Mouse (Mus musculus): ENCODE measurements around the gene Tcf3.
A peak's percentile ranks its signal among the peaks of the same experiment; 100 is the strongest.

Tcf3 gene

GRCm38 (mm10) chr10:80433513-80434232 lies at the start of gene Tcf3:
Gene Tcf3 (minus strand): TSS chr10:80433647.
- DNase-seq: peak; percentile 99

DNA sequence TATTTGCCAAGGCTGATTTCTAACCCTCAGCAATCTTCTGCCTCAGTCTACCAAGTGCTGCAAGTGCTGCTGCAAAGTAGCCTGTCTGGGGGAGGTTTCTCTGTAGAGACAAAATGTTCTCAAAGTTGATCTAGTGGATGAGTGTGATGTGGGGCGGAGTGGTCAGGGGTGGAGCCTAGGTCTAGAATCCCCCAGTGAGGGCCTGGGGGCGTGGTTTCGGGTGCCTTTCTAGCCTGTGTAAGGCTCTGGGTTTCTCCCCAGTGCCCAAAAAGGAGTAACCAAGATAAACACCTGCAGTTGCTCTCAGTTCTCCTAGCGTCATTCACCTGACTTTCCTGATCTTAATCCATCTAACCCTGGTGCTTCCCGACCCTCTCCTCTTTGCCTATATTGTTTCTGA lies 47.6 kb upstream of the Tcf3 start:
- DNase-seq: no peak

- no peak for DNase-seq
These were observed 45.1 kb upstream of the Tcf3 start for GRCm38 (mm10) chr10:80478531-80478930.

DNA sequence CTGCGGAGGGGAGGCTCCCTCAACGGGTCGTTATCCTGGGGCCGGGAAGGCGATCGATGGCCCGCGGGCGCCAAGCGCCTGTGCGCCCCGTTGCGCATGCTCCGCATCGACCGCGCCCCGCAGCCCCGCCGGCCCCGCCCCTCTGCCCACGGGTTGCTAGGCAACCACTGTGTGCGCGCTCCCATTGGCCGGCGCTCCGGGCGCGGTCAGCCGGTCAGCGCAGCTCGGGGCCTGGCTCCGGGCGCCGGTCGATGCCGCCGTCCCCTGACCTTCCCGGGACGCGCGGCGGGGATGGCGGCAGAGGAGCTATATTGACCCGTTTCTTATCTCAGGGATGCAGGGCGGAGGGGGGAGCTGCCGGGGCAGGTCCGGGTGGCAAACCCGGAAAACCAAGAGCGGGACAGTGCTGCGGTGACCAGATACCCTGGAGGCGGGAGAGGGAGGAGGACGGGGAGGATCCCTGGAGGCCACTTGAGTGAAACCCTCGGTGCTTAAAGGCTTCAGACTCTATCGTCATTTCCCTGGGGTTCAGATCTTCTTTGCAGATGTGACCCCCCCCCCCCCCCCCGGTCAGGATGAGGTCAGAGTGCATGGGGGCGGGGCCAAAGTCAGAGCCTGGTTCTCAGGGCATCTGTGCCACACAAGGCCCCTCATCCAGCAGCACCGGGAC lies 42.0 kb upstream of the Tcf3 start:
- peak; percentile 80 for DNase-seq

- peak; percentile 72 for DNase-seq
These were observed 31.6 kb upstream of the Tcf3 start for GRCm38 (mm10) chr10:80465066-80465465.

GRCm38 (mm10) chr10:80464381-80465035 lies 31.1 kb upstream of the Tcf3 start:
- peak; percentile 43 for DNase-seq

GRCm38 (mm10) chr10:80461346-80461745 lies 27.9 kb upstream of the Tcf3 start:
- DNase-seq: no peak

GRCm38 (mm10) chr10:80460324-80460723 lies 26.9 kb upstream of the Tcf3 start:
- DNase-seq: peak; percentile 92

DNA sequence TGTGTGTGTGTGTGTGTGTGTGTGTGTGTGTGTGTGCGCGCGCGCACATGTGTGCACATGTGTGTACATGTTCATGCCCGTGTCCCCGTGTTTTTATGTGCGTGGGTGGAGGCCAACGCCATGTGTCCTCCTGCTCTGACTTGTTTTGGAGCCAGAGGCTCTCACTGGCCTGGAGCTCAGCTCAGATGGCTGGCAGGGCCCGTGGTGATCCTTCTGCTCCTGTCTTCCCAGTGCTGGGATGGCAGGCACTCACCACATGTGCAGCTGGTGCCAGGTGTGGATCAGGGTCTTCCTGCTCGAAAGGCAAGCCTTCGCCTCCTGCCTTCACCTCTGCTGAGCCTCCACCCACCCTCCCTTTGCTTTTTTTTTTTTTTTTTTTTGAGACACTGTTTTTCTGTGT lies 26.2 kb upstream of the Tcf3 start:
- no peak for DNase-seq

- DNase-seq: no peak
These were observed 25.8 kb upstream of the Tcf3 start for GRCm38 (mm10) chr10:80459236-80459635.

DNA sequence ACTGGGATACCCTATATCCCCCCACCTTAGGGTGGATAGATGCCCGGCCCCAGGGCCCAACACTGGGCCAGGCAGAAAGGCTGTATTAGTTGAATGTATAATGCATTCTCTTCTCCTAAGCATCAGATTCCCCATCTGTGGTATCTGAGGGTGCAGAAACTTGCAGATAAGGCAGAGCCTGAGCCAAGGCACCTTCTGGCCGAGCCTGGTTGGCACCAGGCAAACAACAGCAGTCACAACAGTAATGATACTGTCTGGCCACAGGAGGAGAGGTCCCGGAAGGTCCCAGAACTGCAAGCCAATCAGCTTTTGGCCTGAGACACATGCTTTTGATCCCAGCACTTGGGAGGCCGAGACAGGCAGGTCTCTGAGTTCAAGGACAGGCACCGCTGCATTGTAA lies 22.2 kb upstream of the Tcf3 start:
- DNase-seq: no peak

GRCm38 (mm10) chr10:80454781-80455180 lies 21.3 kb upstream of the Tcf3 start:
- DNase-seq: no peak

DNA sequence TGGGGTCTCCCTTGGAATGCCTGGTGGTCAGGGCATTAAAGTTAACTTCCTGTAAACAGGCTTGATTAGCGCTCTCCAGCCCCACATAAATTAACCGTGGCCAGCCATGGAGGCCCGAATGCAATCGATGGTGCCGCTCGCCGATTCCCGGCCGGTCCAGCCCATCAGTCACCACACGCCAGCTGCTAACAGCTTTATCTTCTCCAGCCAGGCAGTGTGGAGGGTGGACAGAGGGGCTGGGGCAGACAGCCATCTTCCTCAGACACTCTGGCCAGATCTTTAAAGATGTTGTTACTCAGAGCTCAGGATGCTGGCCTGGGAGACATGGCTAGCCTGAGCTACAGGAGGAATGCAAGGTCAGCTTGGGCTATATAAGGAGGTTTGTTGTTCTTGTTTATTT lies 20.2 kb upstream of the Tcf3 start:
- DNase-seq: no peak

DNA sequence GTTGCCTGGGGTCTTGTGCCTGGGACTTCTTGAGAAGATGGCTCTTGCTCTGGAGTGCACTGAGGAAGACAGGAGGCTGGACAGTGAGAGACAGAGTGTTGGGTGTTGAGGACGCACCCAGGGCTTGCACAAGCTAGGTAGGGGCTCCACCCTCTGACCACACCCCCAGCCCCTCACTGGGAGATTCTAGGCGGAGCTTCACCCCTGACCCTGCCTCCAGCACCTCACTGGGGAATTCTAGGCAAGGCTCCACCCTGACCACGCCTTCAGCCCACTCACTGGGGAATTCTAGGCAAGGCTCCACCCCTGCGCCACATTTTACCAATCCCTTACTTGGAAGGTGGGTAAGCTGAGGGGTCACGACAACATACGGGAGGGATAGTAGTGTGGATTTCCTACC lies 17.2 kb upstream of the Tcf3 start:
- DNase-seq: no peak

DNA sequence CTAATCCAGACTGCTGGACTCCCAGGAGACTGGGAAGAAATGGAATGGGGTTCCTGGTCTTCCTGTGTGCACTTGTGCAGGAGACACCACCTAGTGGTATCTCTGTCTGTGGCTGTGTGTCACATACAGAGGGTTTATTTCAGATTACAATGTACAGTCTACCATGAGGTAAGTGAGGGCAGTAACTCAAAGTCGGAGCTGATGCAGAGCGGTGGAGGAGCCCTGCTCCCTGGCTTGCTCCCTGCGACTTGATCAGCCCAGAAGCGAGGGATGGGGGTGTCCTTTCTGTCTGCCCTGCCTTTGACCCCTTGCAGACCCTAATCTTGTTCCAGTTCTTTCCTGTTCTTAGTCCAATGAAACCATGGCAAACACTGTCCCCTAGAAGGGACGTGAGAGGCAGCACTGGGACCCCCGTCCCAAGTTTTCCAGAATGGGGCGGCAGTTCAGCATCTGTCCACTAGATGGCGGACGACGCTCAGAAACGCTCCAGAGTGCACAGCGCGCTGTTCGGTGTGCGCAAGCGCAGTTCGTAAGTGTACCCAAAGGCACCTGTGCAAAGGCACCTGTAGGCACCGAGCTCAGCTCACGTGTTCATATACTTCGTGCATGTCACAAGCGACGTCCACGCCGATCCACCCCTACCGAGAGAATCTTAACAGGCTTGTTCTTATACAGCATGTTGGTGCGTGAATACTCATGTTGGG lies 12.6 kb upstream of the Tcf3 start:
- DNase-seq: peak; percentile 86

GRCm38 (mm10) chr10:80445052-80445451 lies 11.6 kb upstream of the Tcf3 start:
- DNase-seq: no peak

- DNase-seq: no peak
These were observed 11.0 kb upstream of the Tcf3 start for GRCm38 (mm10) chr10:80444339-80445045.

GRCm38 (mm10) chr10:80443575-80444278 lies 10.3 kb upstream of the Tcf3 start:
- DNase-seq: no peak

GRCm38 (mm10) chr10:80442989-80443388 lies 9.5 kb upstream of the Tcf3 start:
- DNase-seq: no peak

DNA sequence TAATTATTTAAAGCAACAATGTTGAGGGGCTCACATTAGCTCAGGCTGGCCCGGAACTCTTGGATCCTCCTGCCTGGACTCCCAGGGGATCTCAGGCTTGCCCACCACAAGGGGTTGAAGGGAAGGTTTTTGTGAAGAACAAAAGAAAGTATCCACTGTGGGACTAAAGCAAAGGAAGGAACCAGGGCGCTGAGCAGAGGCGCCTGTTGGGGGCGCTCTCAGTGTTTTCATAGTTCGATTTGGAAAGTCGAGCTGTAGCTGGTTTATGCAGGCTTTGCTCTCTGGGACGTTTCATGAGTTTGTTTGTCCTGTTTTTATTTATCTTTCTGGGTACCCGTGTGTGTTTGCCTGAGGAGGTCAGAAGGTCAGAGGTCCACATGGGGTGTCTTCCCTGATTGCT lies 8.2 kb upstream of the Tcf3 start:
- DNase-seq: no peak

- no peak for DNase-seq
These were observed 6.6 kb upstream of the Tcf3 start for GRCm38 (mm10) chr10:80440031-80440430.

DNA sequence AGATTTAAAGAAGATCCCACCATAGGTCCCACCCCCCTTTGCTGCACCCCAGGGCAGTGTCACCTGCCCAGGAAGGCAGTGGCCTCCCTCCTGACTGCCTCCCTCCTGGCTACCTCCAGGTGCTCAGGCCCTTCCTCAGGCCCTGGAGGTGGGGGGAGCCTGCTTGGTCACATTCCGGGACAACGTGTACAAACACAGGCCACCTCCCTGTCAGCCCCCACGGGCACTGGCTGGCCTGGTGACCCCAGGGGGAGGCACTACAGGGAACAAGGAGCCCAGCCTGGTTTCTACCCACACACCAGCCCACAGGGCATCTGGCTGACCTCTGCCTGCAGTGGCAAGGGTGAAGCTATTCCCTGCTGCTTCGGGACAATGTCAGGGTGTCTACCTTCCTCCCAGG lies 4.5 kb upstream of the Tcf3 start:
- peak; percentile 20 for DNase-seq
